Mouse (Mus musculus) heart, postnatal 0 days (tissue): ENCODE measurements around the gene Stim2. TPM values are rescaled to one million over a fixed set of nuclear protein-coding genes. Genes with fewer than 3 reads are reported as not detected.

Experiments
- ATAC-seq: fragments of 200-750 bp; cut with Nextera tagmentation; 2 replicates; pipeline ENCODE4 v1.8.0; 2017; ENCODE audit warnings: low read depth, moderate number of reproducible peaks, moderate library complexity; ENCODE audit not compliant: insufficient read depth
- DNase-seq: peaks from one replicate; pipeline ENCODE4 v3.0.0-alpha.2; 2016; ENCODE audit warnings: low spot score
- H3K27ac ChIP-seq: fragments of 300-500 bp; sonication (generic); 2 replicates; pipeline ENCODE4 v1.5.1; 2014; ENCODE audit warnings: low read depth, mild to moderate bottlenecking
- H3K27me3 ChIP-seq: fragments of 300-500 bp; sonication (generic); 2 replicates; pipeline ENCODE4 v1.6.1; 2014; ENCODE audit warnings: low read length, mixed read lengths; ENCODE audit not compliant: control insufficient read depth, insufficient read depth
- H3K36me3 ChIP-seq: fragments of 300-500 bp; sonication (generic); replicated peaks from 2 replicates; pipeline ENCODE4 v1.6.1; 2014; ENCODE audit warnings: low read length, mixed read lengths; ENCODE audit not compliant: control insufficient read depth, insufficient read depth
- H3K4me1 ChIP-seq: fragments of 300-500 bp; sonication (generic); 2 replicates; pipeline ENCODE4 v1.6.1; 2014; ENCODE audit warnings: antibody characterized with exemption; ENCODE audit not compliant: control insufficient read depth, insufficient read depth
- H3K4me2 ChIP-seq: fragments of 300-500 bp; sonication (generic); 2 replicates; pipeline ENCODE4 v1.6.1; 2014; ENCODE audit warnings: low read depth, mild to moderate bottlenecking, low read length, moderate library complexity
- H3K4me3 ChIP-seq: fragments of 300-500 bp; sonication (generic); 2 replicates; pipeline ENCODE4 v1.5.1; 2014; ENCODE audit warnings: low read depth, low read length
- H3K9ac ChIP-seq: fragments of 300-500 bp; sonication (generic); replicated peaks from 2 replicates; pipeline ENCODE4 v1.6.1; 2014; ENCODE audit warnings: low read depth, low read length, mixed read lengths
- H3K9me3 ChIP-seq: fragments of 300-500 bp; sonication (generic); replicated peaks from 2 replicates; pipeline ENCODE4 v1.6.1; 2016; ENCODE audit warnings: low read length; ENCODE audit not compliant: control insufficient read depth
- CTCF ChIP-seq: IDR thresholded peaks from 2 replicates; pipeline ENCODE4 v1.5.1; 2016; ENCODE audit warnings: antibody characterized with exemption, control low read depth, low read depth
- EP300 ChIP-seq: IDR thresholded peaks from 2 replicates; pipeline ENCODE4 v1.6.1; 2016; ENCODE audit warnings: antibody characterized with exemption, low read depth
- WGBS: fragments of 180-500 bp; shearing (Covaris S2); extraction: QIAGEN DNeasy Blood & Tissue Kit; methylation state at CpG from one replicate; pipeline ENCODE4 v1.1.7; 2014; 5-methylcytosine and 5-hydroxymethylcytosine counted together
- polyA plus RNA-seq: library from polyadenylated mRNA; unstranded; fragments of >200 nt; fragmentation: Nextera tagmentation; extraction: Ambion mirVana; gene quantifications from 2 replicates; pipeline ENCODE4 v1.2.1, GENCODE M21; 2015
- total RNA-seq: library from RNA; depleted of rRNA; stranded (reverse); fragments of >200 nt; gene quantifications from 2 replicates; pipeline ENCODE4 v1.2.3, GENCODE M21; 2014; ENCODE audit warnings: low replicate concordance

Stim2 gene
- total and polyA plus RNA-seq, 2 experiments from 2014 or later = 7.8 to 17.2 TPM

DNA sequence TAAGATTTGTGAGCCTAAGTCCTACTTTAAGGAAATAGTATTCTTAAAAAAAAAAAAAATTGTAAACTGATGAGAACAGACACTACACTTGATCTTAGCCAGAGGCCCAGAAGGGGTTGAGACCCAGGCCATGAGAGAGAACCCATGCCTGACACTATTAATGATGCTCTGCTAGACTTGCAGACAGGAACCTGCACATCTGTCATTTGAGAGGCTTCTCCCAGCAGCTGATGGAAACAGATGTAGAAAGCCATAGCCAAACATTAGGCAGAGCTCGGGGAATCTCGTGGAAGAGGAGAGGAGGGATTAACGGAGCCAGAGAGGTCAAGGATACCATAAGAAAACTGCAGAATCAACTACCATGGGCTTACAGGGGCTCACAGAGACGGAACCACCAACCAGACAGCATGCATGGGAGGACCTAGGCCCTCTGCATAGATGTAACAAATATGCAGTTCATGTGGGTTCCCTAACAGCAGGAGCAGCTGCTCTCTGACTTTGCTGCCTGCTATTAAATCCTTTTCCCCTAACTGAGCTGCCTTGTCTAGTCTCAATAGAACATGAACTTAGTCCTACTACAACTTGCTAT is 50.9 kb downstream of the Stim2 start:
- no peaks in the 10 kb centered on the region for H3K36me3 ChIP-seq
- no peak overlapping the region for H3K9ac ChIP-seq
- H3K4me2 ChIP-seq = no peak overlapping the region
- no peaks in the 10 kb centered on the region for H3K27me3 ChIP-seq
- WGBS = 59% methylated on average over 4 of the region's 4 CpGs
- no peak for DNase-seq
- no peaks in the 10 kb centered on the region for H3K9me3 ChIP-seq
- H3K4me1 ChIP-seq = peaks cover 22% of the 10 kb centered on the region
- no peak for ATAC-seq
- no peak overlapping the region for H3K27ac ChIP-seq
- no peak for TF ChIP-seq EP300
- no peak for TF ChIP-seq CTCF
- H3K4me3 ChIP-seq = no peak overlapping the region

DNA sequence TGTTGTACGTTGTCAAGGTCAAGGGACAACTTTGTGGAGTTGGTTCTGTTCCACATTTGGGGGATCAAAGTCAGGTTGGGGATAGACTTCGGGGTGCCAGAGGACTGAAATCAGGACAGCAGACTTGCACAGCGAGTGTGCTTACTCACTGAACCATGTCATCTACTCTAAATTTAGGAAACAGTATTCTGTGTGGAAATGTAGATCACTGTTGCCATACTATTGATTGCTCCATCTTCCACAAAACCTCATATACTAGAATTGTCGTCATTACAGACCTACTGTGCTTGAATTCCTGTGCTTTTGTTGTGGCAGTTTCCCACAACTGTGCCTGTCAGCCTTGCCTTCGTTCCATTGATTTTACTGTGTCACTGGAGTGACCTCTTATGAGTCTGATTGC is 51.6 kb downstream of the Stim2 start:
- Histone ChIP-seq H3K9ac (no peak overlapping the region), H3K27ac (no peak overlapping the region), H3K27me3 (no peaks in the 10 kb centered on the region), H3K4me1 (peaks cover 18% of the 10 kb centered on the region), H3K9me3 (no peaks in the 10 kb centered on the region), H3K4me3 (no peak overlapping the region), H3K4me2 (no peak overlapping the region), H3K36me3 (no peaks in the 10 kb centered on the region)
- no peak for DNase-seq
- no peak for TF ChIP-seq EP300
- no peak for TF ChIP-seq CTCF
- ATAC-seq = no peak
- WGBS = 80% methylated on average over 5 of the region's 5 CpGs

DNA sequence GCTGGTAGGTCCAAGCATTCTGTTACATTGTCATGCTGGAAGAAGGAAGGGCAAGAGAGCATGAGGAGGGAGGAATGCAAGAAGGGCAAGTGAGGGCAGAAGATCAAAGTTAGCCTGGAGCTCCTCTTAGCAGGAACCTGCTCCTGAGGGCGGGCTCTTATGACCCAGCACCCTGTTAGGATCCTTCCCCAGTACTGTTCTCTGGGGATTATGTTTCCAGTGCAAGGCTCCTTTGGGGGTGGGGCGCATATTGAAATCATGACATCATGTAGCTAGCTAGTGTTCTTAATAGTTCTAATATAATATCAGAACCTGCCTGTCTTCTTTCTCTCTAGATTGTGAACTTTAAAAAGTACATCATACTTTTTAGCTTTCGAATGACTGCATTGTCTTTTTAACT is 52.8 kb downstream of the Stim2 start:
- Histone ChIP-seq H3K4me1 (peaks cover 18% of the 10 kb centered on the region), H3K4me2 (no peak overlapping the region), H3K27me3 (no peaks in the 10 kb centered on the region), H3K4me3 (no peak overlapping the region), H3K9ac (no peak overlapping the region), H3K36me3 (peaks cover 8% of the 10 kb centered on the region; the same call in 1 of the 2 replicates), H3K27ac (no peak overlapping the region), H3K9me3 (no peaks in the 10 kb centered on the region)
- no peak for DNase-seq
- no peak for ATAC-seq
- no peak for TF ChIP-seq EP300
- TF ChIP-seq CTCF = no peak
- 80% methylated on average over 3 of the region's 3 CpGs for WGBS

DNA sequence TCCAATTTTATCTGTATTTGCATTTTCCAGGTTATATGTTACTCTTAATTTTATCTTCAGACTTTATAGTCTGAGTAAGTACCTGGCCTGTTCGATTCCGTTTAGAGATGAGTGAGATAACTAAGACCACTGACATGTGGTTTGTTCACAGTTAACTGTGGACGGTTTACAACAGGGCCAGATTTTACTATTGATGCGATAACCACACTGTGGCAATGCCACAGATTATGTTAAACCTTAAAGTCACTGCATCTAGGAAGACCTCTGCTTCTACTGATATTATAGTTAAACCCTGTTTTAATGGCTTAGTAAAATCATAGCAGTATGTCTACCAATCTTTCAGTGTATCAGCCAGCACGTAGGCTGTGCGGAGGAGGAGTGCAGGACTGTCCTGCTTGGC is 53.9 kb downstream of the Stim2 start:
- Histone ChIP-seq H3K9ac (no peak overlapping the region), H3K36me3 (peaks cover 8% of the 10 kb centered on the region; the same call in 1 of the 2 replicates), H3K4me2 (no peak overlapping the region), H3K9me3 (no peaks in the 10 kb centered on the region), H3K27me3 (no peaks in the 10 kb centered on the region), H3K4me3 (no peak overlapping the region), H3K27ac (no peak overlapping the region), H3K4me1 (peaks cover 18% of the 10 kb centered on the region)
- DNase-seq (no peak), ATAC-seq (no peak)
- WGBS = 81% methylated on average over 6 of the region's 6 CpGs
- TF ChIP-seq EP300 = no peak
- TF ChIP-seq CTCF = no peak

DNA sequence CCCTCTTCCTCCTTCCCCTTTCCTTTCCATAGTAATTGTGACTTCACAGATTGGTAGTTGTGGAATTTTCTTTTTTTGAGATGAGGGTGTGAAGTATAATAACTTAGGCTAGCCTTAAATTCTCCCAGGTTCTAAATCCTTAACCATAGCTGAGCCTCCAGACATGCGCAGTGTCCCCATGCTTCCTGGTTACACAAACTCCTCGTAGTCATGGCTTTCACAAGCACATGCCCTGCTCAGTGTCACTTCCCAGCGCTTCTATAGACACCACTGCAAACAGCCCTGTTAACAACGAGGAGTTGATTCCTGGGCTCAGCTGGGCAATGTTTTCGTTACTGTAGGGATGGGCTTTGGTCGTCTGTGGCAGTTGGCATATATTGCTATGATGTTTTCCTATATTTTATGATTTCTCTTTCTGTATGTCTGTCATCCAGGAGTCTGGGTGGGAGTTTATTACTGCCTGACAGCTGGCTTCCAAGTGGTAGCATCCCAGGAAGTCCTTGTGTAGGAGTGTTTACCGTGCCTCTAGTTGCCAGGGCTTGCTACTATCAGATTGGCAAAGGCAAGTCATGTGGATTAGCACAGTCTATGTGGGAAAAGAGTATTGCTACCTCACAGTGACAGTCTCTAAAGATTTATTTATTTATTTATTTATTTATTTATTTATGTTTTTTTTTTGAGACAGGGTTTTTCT is 55.5 kb downstream of the Stim2 start:
- Histone ChIP-seq H3K36me3 (peaks cover 8% of the 10 kb centered on the region; the same call in 1 of the 2 replicates), H3K4me2 (no peak overlapping the region), H3K4me1 (peaks cover 11% of the 10 kb centered on the region), H3K27ac (no peak overlapping the region), H3K4me3 (no peak overlapping the region), H3K9ac (no peak overlapping the region), H3K9me3 (no peaks in the 10 kb centered on the region), H3K27me3 (no peaks in the 10 kb centered on the region)
- DNase-seq = no peak
- 58% methylated on average over 7 of the region's 7 CpGs for WGBS
- 0 out of 2 replicates have a peak, but pooled peaks have one; percentile 44 for ATAC-seq
- TF ChIP-seq CTCF (no peak), EP300 (no peak)

DNA sequence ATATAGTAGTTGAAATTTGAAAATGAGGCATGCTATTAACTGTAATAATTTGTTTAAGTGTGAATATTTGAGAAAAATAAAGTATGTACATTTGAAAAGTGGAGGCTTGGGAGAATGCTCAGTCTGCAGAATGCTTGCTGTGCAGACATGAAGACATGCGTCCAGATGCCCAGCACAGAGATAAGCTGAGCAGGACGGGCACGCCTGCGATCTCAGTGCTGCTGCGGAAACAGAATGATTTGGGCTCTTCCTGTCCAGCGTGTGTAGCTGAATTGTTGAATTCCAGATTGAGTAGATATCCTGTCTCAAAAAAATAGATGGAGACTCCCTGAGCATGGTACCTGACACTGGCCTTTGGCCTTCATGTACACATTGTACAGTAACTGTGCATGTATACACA is 58.0 kb downstream of the Stim2 start:
- WGBS = 47% methylated on average over 6 of the region's 6 CpGs
- H3K9me3 ChIP-seq = no peaks in the 10 kb centered on the region
- H3K27me3 ChIP-seq = no peaks in the 10 kb centered on the region
- no peak for TF ChIP-seq EP300
- TF ChIP-seq CTCF = no peak
- no peak overlapping the region for H3K9ac ChIP-seq
- H3K36me3 ChIP-seq = peaks cover 8% of the 10 kb centered on the region; the same call in 1 of the 2 replicates
- ATAC-seq = no peak
- H3K4me1 ChIP-seq = 0 out of 2 replicates have a peak, but pooled peaks cover 4% of the 10 kb centered on the region
- no peak overlapping the region for H3K4me3 ChIP-seq
- no peak for DNase-seq
- no peak overlapping the region for H3K27ac ChIP-seq
- H3K4me2 ChIP-seq = no peak overlapping the region
